Mouse (Mus musculus) heart, adult 2 months (tissue): ENCODE data around the gene Vwa3b. TPM values are rescaled to one million over a fixed set of nuclear protein-coding genes. Genes with fewer than 3 reads are reported as not detected.

Experiments used
- DNase-seq, 2 experiments: peaks; one replicate each; pipeline ENCODE4 v3.0.0; 2021
- H3K27ac ChIP-seq: fragments of 200-600 bp; 2 replicates; pipeline ENCODE4 v1.8.1; 2022
- H3K27me3 ChIP-seq: fragments of 200-500 bp; 2 replicates; pipeline ENCODE4 v1.6.1; 2012; ENCODE audit warnings: mild to moderate bottlenecking, low read length, inconsistent platforms, mixed read lengths; ENCODE audit not compliant: control insufficient read depth, insufficient read depth
- H3K36me3 ChIP-seq: fragments of 200-500 bp; 2 replicates; pipeline ENCODE4 v1.6.1; 2012; ENCODE audit warnings: low read length, inconsistent platforms; ENCODE audit not compliant: control insufficient read depth, insufficient read depth
- H3K4me1 ChIP-seq: fragments of 200-500 bp; 2 replicates; pipeline ENCODE4 v1.6.1; 2011; ENCODE audit warnings: low read length; ENCODE audit not compliant: control insufficient read depth, insufficient read depth
- H3K4me3 ChIP-seq: fragments of 200-600 bp; 2 replicates; pipeline ENCODE4 v1.8.1; 2022
- H3K79me2 ChIP-seq: fragments of 200-500 bp; replicated peaks from 2 replicates; pipeline ENCODE4 v1.6.1; 2012; ENCODE audit warnings: mild to moderate bottlenecking, inconsistent platforms, low read length, moderate library complexity, mixed read lengths; ENCODE audit not compliant: control insufficient read depth, insufficient read depth
- H3K9ac ChIP-seq: fragments of 200-500 bp; 2 replicates; pipeline ENCODE4 v1.6.1; 2012; ENCODE audit warnings: low read depth, mild to moderate bottlenecking, control low read depth, inconsistent platforms, low read length, mixed read lengths
- CTCF ChIP-seq: fragments of 200-600 bp; IDR thresholded peaks from 2 replicates; pipeline ENCODE4 v1.8.1; 2022; ENCODE audit warnings: antibody characterized with exemption, mild to moderate bottlenecking, moderate library complexity
- EP300 ChIP-seq: fragments of 200-500 bp; IDR thresholded peaks from 2 replicates; pipeline ENCODE4 v1.6.1; 2011; ENCODE audit warnings: low read depth, low read length, control low read depth; ENCODE audit not compliant: insufficient read depth
- POLR2A ChIP-seq: fragments of 200-500 bp; IDR thresholded peaks from 2 replicates; pipeline ENCODE4 v1.6.1; 2011; ENCODE audit warnings: mild to moderate bottlenecking, low read depth, low read length, control low read depth; ENCODE audit not compliant: insufficient read depth
- WGBS: fragments of 180-500 bp; shearing (Covaris S2); methylation state at CpG from one replicate; pipeline ENCODE4 v1.1.7; 2018; 5-methylcytosine and 5-hydroxymethylcytosine counted together
- intact Hi-C: fragments of 180-260 bp; cut with DNase I; formaldehyde crosslinking; loops from one replicate; pipeline ENCODE4 v1.15.1; 2025
- polyA plus RNA-seq: library from polyadenylated mRNA; depleted of rRNA; stranded (reverse); fragments of >200 nt; gene quantifications from 2 replicates; pipeline ENCODE4 v1.2.3, GENCODE M21; 2012
- total RNA-seq, 2 experiments: library from RNA; stranded (reverse); gene quantifications; 2 replicates each; pipeline ENCODE4 v1.2.3; 2021

Gene Vwa3b
- total and polyA plus RNA-seq, 3 experiments, result 0.13 to 1.0 (median 0.43) TPM

DNA sequence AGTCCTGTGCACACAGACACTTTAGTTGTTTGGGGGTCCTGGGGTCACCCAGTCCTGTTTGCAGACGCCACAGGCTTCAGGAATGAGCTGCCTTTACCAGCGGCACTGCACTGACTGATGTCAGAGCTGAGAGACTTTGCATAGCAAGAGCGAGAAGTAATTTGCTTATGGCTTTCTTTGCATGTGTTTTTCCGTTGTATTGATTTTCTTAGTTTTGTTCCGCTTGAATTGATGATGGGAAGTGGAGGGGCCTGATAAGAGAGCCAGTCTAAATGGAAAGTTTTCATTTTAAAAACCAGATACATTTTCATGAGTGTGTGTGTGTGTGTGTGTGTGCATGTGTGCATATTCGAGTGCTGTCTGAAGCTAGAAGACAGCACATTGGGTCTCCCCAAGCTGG is 87.4 kb downstream of the Vwa3b start:
- H3K4me1 ChIP-seq, result no peaks in the 10 kb centered on the region
- whole genome bisulfite sequencing, result 78% methylated on average over 6 of the region's 6 CpGs
- H3K4me3 ChIP-seq, result no peak overlapping the region
- TF ChIP-seq EP300 (no peak), POLR2A (no peak), CTCF (no peak)
- no peak for DNase-seq
- no peak overlapping the region for H3K27ac ChIP-seq
- H3K27me3 ChIP-seq, result 0 out of 2 replicates have a peak, but pooled peaks cover 2% of the 10 kb centered on the region
- intact Hi-C loops, result no loop called here
- no peaks in the 10 kb centered on the region for H3K36me3 ChIP-seq
- no peaks in the 10 kb centered on the region for H3K79me2 ChIP-seq
- H3K9ac ChIP-seq, result no peak overlapping the region

GRCm38 (mm10) chr1:37115847-37116246 is 89.5 kb downstream of the Vwa3b start:
- H3K9ac ChIP-seq, result no peak overlapping the region
- no peak for TF ChIP-seq POLR2A
- 89% methylated on average over 5 of the region's 5 CpGs for WGBS
- DNase-seq, result no peak
- H3K27ac ChIP-seq, result no peak overlapping the region
- H3K36me3 ChIP-seq, result no peaks in the 10 kb centered on the region
- H3K79me2 ChIP-seq, result no peaks in the 10 kb centered on the region
- H3K4me1 ChIP-seq, result no peaks in the 10 kb centered on the region
- H3K27me3 ChIP-seq, result 0 out of 2 replicates have a peak, but pooled peaks cover 2% of the 10 kb centered on the region
- intact Hi-C loops, result no loop called here
- H3K4me3 ChIP-seq, result no peak overlapping the region

DNA sequence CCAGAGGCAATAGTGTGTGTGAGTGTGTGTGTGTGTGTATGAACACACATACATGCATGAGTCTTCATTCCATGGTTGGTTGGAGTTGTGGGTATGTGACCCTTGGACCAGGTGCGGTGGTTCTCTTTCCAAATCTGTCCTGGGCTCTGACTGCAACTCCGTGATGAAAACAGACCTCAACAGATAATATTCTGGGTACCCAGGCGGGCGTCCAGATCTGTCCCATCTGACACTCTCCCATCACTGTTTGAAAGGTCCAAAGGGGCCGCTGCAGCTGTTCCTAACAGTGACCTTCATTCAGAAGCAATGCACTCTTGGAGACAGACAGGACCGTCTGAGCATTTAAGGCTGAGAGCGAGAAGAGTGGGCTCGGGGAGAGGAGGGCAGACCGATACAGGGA is 90.2 kb downstream of the Vwa3b start:
- Histone ChIP-seq H3K9ac (no peak overlapping the region), H3K79me2 (no peaks in the 10 kb centered on the region), H3K4me1 (no peaks in the 10 kb centered on the region), H3K4me3 (no peak overlapping the region), H3K27ac (no peak overlapping the region), H3K36me3 (no peaks in the 10 kb centered on the region), H3K27me3 (0 out of 2 replicates have a peak, but pooled peaks cover 2% of the 10 kb centered on the region)
- intact Hi-C loops, result no loop called here
- WGBS, result 82% methylated on average over 9 of the region's 9 CpGs
- no peak for DNase-seq
- TF ChIP-seq EP300 (no peak), POLR2A (no peak), CTCF (no peak)

DNA sequence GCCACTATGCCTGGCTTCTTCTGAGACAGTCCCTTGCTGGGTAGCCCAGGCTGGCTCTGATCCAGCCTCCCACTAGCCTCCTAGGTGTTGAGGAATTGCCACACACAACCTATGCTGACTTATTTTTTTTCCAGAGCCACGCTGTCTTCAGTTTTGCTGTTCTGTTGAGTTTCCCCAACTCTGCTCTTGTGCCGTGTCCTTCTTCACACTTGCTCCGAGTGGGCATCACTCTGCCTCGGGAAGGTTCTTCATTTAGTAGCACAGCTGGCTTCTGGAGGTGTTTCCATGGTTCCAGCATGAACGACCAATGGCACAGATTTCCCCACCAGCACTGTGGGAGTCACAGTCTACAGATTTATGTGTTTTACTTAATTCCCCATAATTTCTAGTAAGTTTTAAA is 91.6 kb downstream of the Vwa3b start:
- Histone ChIP-seq H3K4me3 (no peak overlapping the region), H3K79me2 (no peaks in the 10 kb centered on the region), H3K36me3 (no peaks in the 10 kb centered on the region), H3K4me1 (no peaks in the 10 kb centered on the region), H3K27me3 (0 out of 2 replicates have a peak, but pooled peaks cover 2% of the 10 kb centered on the region), H3K27ac (no peak overlapping the region), H3K9ac (no peak overlapping the region)
- DNase-seq, result no peak
- intact Hi-C loops, result no loop called here
- TF ChIP-seq EP300, result no peak
- no peak for TF ChIP-seq CTCF
- TF ChIP-seq POLR2A, result no peak
- WGBS, result 84% methylated on average over 5 of the region's 5 CpGs

DNA sequence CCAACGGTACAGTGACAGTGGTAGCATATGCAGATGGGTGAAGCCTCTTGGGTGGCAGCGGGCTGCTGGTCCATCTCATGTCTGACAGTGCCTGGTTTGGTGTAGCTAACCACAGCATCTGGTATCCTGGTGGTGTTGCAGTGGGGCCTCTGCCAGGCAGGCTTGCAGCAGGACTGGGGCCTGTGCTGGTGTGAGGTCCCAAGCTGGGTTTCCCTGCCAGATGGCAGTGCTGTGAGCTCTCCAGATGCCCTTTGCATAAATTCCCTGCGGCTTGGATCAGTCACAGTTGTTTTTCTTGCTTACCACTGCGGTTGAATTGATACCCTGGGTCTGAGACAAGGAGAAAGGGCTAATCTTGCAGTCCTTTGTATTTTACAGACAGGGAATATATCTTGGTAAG is 95.9 kb downstream of the Vwa3b start:
- peak in 1 of 2 experiments; percentile 25 for DNase-seq
- no peak for TF ChIP-seq CTCF
- TF ChIP-seq EP300, result no peak
- no peak for TF ChIP-seq POLR2A
- no peak overlapping the region for H3K4me3 ChIP-seq
- WGBS, result 56% methylated on average over 4 of the region's 4 CpGs
- no peaks in the 10 kb centered on the region for H3K36me3 ChIP-seq
- no peak overlapping the region for H3K9ac ChIP-seq
- H3K27me3 ChIP-seq, result 0 out of 2 replicates have a peak, but pooled peaks cover 2% of the 10 kb centered on the region
- no peaks in the 10 kb centered on the region for H3K4me1 ChIP-seq
- H3K79me2 ChIP-seq, result no peaks in the 10 kb centered on the region
- H3K27ac ChIP-seq, result no peak overlapping the region
- intact Hi-C loops, result no loop called here

GRCm38 (mm10) chr1:37122798-37123197 is 96.4 kb downstream of the Vwa3b start:
- TF ChIP-seq POLR2A (no peak), EP300 (no peak), CTCF (no peak)
- WGBS, result 76% methylated on average over 3 of the region's 3 CpGs
- Histone ChIP-seq H3K79me2 (no peaks in the 10 kb centered on the region), H3K4me3 (no peak overlapping the region), H3K36me3 (no peaks in the 10 kb centered on the region), H3K4me1 (no peaks in the 10 kb centered on the region), H3K27ac (no peak overlapping the region), H3K9ac (no peak overlapping the region), H3K27me3 (0 out of 2 replicates have a peak, but pooled peaks cover 2% of the 10 kb centered on the region)
- intact Hi-C loops, result no loop called here
- DNase-seq, result no peak
